Mouse (Mus musculus): Measurements from ENCODE around the gene Zfp362.

Gene Zfp362

GRCm38 (mm10) chr4:128727721-128728430 lies 78.0 kb downstream of the Zfp362 start:
- DNase-seq = peak; percentile 64

DNA sequence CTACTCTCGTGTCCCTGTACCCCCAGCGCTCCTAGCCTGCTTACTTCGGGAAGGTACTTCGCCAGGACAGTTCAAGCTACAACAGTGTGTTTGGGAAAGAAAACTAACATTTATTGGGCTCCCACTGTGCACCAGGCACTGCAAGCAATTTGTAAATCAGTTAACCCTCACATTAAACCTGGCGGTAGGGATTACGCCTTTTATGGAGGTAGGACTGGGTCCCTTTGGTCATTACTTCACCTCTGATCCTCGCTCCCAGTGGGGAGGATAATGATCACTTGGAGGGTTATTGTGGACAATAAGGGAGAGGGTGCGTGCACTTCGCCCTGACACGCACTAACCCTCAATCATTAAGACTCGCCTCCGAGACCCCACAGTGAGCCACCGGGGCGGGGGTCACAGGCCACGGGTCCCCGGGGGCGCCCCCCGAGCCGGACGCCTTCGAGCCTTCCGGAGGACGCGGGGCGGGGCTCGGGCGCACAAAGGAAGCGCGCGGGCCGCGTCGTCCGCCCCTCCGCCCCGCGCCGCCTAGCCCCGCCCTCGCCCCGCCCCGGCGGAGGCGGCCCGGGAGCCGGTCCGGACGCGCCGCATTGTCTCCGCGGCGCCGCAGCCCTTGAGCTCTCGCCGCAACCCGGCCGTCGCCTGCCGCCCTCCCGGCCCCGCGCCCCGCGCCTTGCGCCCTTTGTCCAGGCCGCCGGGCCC lies 78.7 kb downstream of the Zfp362 start:
- DNase-seq = peak; percentile 82

- peak; percentile 81 for DNase-seq
Measured at GRCm38 (mm10) chr4:128724059-128724458, 81.8 kb downstream of the Zfp362 start.

- no peak for DNase-seq
Measured at GRCm38 (mm10) chr4:128723431-128723830, 82.4 kb downstream of the Zfp362 start.

Data from cerebellum, adult 8-10 months (tissue).